Mouse (Mus musculus): ENCODE measurements around the gene Hspb6.

Hspb6 gene

GRCm38 (mm10) chr7:30553810-30554584 is 2.0 kb downstream of the Hspb6 start:
- no peak for DNase-seq

GRCm38 (mm10) chr7:30556894-30557536 is 5.0 kb downstream of the Hspb6 start:
- DNase-seq, result peak; percentile 54

- no peak for DNase-seq
These were observed 6.0 kb downstream of the Hspb6 start for GRCm38 (mm10) chr7:30557901-30558514.

DNA sequence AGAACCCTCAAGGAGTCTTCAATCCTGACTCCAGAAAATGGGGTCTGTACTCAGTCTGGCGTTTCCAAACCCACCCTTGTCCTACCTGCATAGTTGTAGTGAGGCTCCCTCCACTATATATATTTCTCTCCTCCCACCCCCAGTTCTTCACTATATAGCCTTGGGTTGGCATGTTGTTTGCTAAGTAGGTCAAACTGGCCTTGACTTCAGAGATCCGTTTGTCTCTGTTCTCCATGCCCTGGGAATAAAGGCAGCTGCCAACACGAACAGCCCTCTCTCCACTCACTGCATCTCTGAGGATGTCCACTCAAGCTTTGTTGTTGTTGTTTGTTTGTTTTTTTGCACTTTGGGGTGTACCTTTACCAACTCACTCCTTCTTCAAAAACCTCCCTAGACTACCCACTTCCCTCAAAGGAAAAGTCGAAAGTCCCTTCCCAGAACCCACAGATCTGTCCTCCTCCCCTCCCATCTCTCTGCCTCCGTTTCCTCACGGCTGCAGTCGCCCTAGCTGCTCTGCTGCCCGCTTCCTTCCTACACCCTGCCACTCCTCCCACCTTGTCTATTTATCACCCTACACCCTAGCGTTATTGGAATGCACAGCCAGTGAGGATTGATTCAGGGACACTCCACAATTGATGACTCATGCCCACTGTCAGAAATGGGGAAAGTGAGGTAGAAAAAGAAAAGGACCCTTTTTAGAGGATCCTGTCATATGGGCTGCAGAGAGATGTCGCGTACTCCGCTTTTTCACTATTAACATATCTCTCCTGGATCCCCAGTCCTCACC is 6.9 kb downstream of the Hspb6 start:
- DNase-seq, result no peak

- DNase-seq, result peak; percentile 95
These were observed 7.5 kb downstream of the Hspb6 start, which contains the start of gene Lin37 for GRCm38 (mm10) chr7:30559443-30559954. Lin37 (minus strand) TSS chr7:30559838.

DNA sequence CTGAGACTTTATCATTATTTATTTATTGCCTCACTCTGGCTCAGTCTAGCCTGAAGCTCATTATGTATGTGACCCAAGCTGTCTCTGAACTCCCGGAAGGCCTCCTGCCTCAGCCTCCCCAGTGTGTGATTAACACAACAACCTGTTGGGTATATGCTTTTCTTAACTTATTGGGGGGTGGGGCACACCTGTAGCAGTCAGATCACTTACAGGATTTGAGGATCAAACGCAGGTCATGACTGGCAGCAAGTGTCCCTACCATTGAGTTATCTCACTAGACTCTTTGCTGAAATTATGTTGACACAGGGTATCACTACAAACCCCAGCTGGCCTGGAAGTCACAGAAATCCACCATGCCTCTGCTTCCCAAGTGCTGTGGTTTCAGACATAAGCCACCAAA is 8.3 kb downstream of the Hspb6 start:
- no peak for DNase-seq

- peak; percentile 50 for DNase-seq
These were observed 10.6 kb downstream of the Hspb6 start for GRCm38 (mm10) chr7:30562526-30563116.

DNA sequence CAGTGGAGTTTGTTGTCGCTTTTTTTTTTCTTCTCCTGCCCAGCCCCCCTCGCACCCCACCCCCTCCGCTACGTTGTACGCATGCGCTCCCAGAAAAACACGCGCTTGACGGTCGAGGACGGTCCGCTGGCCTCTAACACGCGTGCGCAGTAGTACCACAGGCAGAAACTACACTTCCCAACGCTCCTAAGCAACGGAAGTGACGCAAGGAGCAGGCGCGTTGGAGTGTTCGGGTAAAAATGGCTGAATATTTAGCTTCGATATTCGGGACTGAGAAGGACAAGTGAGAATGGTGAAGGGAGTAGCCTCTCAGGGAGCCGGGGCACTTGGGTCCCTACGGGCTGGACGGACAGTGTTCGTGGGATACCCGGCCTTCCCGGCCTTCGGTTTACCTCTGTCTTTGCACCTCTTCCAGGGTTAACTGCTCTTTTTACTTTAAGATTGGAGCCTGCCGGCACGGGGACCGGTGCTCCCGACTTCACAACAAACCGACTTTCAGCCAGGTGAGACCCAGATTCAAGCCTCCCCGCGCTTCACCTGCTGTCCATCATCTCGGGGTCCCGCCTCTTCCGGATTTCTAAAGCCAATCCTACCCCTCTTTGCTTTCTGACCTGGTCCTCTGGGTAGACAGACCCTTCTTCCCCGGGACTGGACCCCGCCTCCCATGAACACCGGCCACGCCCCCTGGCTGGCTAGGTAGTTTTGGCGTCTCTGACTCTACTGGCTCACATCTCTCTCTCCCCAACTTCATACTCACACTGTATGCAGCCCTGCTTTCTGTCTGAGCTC is 11.3 kb downstream of the Hspb6 start, which contains the start of the genes U2af1l4, Gm49396 and Psenen:
TSS of gene U2af1l4 (plus strand) at position 185 of the 789 bp plus-strand sequence.
TSS of gene Gm49396 (plus strand) at position 228 of the 789 bp plus-strand sequence.
TSS of gene Psenen (minus strand) at position 511 of the 789 bp plus-strand sequence.
- DNase-seq, result peak; percentile 96

DNA sequence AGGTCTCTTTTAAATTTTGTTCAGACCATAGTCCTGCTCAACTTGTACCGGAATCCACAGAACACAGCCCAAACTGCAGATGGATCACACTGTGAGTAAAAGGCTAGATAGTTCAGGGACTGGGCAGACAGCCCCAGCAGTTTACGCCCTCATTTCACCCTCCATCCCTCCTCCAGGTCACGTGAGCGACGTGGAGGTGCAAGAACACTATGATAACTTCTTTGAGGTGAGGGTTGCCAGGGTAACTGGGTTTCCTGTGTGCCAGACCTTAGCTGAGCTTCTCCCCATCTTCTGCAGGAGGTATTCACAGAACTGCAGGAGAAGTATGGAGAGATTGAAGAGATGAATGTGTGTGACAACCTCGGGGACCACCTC is 11.9 kb downstream of the Hspb6 start:
- peak; percentile 69 for DNase-seq

GRCm38 (mm10) chr7:30564970-30565571 is 13.1 kb downstream of the Hspb6 start, which contains the start of gene Igflr1:
Igflr1 (plus strand) TSS chr7:30565427.
- DNase-seq, result no peak

- DNase-seq, result no peak
These were observed 14.1 kb downstream of the Hspb6 start for GRCm38 (mm10) chr7:30566033-30566432.

DNA sequence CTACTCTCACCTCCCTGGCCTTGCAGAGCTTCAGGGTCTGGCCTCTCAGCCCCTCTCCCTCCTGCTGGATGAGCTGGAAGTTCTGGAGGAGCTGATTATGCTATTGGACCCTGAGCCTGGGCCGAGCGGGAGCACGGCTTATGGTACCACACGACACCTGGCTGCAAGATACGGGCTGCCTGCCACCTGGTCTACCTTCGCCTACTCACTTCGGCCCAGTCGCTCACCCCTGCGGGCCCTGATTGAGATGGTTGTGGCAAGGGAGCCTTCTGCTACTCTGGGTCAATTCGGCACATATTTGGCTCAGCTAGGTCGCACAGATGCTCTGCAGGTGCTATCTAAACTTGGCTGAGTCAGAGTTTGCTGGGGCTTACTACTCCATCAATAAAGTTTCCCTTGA is 15.6 kb downstream of the Hspb6 start:
- DNase-seq, result no peak

DNA sequence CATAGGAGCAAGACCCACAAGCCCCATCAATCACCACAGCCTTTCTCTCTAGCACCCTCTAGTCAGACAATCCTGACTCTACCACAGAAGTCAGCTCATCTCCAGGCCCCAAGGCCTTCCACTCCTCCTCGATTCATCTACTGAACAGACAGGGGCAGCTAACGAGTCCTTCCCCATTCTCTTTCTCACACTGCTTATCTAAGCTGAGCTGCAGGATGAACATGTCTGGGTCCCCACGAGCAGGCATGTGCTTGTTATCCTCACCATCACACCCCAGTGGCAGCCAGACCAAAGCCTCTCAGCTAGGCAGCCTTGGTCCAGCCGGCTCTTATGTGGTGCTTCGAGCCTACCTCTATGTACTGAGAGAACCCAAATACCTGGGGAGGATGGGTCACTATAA is 20.4 kb downstream of the Hspb6 start:
- DNase-seq, result no peak

DNA sequence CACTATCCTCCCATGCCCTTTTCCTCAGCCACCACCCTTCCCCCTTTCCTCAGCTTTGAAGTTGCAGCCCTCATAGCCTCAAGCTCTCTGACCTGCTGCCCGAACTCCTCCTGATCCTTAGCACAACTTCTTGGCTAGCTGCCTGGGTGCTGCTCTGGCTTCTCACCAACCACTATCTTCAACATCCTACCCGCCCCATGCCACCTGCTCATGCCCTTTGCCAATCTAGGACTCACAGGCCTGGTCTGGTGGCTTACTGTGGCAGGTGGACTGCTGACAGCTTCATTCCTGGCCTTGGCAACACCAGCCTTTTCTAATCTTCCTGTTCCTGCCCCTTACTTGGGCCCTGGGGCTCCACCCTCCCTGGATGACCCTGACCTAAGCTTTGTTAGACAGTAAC is 21.0 kb downstream of the Hspb6 start:
- no peak for DNase-seq

- no peak for DNase-seq
These were observed 28.0 kb downstream of the Hspb6 start for GRCm38 (mm10) chr7:30579950-30580349.

DNA sequence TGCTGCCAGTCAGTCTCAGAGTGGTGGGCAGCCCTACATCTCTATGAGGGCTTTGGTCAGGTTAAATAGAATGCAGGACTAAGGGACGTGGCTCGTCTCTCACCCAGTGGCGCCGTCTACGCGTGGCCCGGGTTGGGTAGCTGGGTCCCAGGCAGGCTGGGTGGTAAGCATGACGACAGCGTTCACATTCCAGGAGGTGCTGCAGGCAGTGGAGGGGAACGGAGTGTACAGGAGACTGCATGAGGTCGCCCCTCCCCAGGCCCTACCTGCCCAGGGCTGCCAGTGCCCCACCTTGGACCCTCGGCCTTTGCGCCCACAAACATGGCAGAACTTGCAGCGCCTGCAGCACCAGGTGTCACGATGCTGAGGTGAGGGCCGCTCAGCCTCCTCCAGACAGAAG is 29.6 kb downstream of the Hspb6 start:
- no peak for DNase-seq

DNA sequence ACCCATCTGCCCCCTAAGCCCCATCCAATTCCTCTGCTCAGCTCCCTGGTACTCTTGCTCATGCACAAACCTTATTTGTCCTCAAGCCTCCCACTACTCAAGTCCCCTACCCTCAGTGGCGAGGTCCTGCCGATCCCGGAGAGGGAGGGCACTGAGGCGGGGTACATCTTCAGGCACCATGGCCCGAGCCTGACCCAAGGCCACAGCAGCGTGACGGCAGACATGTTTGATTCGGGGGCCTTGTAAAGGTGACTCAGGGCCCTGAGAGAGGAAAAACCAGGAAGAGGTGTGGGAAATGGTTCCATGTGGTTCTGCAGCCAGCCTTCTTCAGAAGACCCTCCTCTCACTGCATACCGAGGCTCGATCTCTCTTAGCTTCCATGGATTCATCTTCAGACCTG is 32.4 kb downstream of the Hspb6 start:
- DNase-seq, result no peak

DNA sequence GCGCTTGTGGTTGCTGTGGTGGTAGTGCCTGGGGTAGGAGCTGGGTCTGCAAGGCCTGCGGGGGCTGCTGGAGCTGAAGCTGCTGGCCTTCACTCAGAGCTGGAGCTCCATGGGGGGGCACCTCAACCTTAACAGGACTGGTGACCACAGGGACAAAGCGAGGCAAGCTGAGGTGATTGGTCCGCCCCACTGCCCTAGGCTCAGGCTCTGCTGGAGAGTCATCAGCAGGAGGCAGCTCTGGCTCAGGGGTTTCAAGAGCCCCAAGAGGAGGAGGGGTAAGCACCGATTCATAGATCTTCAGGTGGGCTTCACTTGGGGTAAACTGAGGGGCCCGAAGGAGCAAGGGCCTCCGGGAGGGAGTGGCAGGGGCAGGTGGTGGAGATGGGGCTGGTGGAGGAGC is 33.2 kb downstream of the Hspb6 start:
- DNase-seq, result no peak

- peak; percentile 28 for DNase-seq
These were observed 34.6 kb downstream of the Hspb6 start for GRCm38 (mm10) chr7:30586455-30587020.

DNA sequence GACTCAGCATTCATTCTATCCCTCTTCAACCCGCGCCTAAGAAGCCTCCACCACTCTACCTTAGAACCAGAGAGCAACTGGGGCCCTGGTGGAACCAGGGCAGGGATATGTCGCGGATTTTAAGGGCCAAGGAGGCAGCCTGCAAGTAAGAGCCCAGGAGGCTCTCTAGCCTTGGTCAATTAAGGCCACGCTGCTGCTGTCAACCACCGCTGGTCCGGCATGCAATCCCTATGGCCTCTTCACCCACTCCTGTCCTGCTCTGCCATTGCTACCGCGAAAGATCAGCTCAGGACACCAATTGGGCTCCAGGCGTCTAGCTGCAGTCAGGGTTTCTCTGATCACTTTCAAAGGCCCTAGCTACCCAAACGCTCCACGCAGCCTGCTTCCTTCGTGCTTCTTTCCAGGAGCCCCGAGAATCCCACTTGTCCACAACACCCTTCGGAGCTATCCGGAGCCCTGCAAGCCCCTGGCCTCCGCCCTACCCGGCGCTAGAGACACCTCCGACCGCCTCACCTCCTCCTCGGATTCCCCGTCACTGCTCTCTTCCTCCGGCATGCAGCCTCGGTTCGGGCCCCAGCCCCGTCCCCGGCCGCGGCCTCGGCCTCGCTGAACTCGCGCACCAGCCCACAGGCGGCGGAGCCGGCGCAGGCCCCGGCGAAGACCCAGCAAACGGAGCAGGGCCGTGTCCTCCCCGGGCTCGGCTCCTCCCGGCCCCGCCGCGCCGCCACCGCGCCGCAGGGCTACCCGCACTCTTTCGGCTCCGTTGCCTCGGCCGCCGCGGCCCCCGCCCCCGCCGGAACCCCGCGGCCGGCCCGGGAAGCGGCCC is 36.1 kb downstream of the Hspb6 start:
- peak; percentile 68 for DNase-seq

All from thymus, postnatal 14 days (tissue).